Mouse (Mus musculus): Measurements from ENCODE around the gene Vps35. TPM values are rescaled to one million over a fixed set of nuclear protein-coding genes. Genes with fewer than 3 reads are reported as not detected.

The Vps35 gene
- total RNA-seq, 2 experiments from 2014 or later: 127 to 138 TPM

GRCm38 (mm10) chr8:85220220-85220619 lies 79.4 kb downstream of the Vps35 start:
- no peak for DNase-seq (ENCODE audit: extremely low spot score in 1 of 2, low spot score in 1 of 2)

Other genes with a start within 250 kb of the Vps35 start
- 10 to 100 TPM; 19.7 to 27.8 TPM for gene Fbxw9, start 239.7 kb downstream of the Vps35 start, total RNA-seq (2021)
- gene Gm5741, start 231.8 kb downstream of the Vps35 start, total RNA-seq (2021): not detected
- gene Dhps, start 228.0 kb downstream of the Vps35 start, total RNA-seq (2021): 10 to 100 TPM; 57.7 to 62.0 TPM
- 10 to 100 TPM; 57.7 to 69.0 TPM for gene Wdr83os, start 219.1 kb downstream of the Vps35 start, total RNA-seq (2021)
- gene Wdr83, start 218.5 kb downstream of the Vps35 start, total RNA-seq (2021): 10 to 100 TPM; 28.7 to 32.3 TPM
- gene Man2b1, start 216.5 kb downstream of the Vps35 start, total RNA-seq (2021): 10 to 100 TPM; 36.1 to 41.8 TPM
- 1 to 10 TPM; 7.0 to 7.1 TPM for gene Zfp791, start 176.7 kb downstream of the Vps35 start, total RNA-seq (2021)
- not detected for gene Cks1brt, start 147.9 kb downstream of the Vps35 start, total RNA-seq (2021)
- not detected for gene Olfr371, start 73.8 kb downstream of the Vps35 start, total RNA-seq (2021)
- 10 to 100 TPM; 30.7 to 32.9 TPM for gene Orc6, start 170 bp downstream of the Vps35 start, total RNA-seq (2021)
- gene Mylk3, start 86.5 kb upstream of the Vps35 start, total RNA-seq (2021): 1 to 10 TPM; 2.2 to 2.4 TPM
- 10 to 100 TPM; 17.3 to 19.8 TPM for gene 4921524J17Rik, start 133.0 kb upstream of the Vps35 start, total RNA-seq (2021)
- gene Gpt2, start 192.8 kb upstream of the Vps35 start, total RNA-seq (2021): 10 to 100 TPM; 61.8 to 80.8 TPM

Measured in layer of hippocampus, postnatal 25 days (tissue).